Mouse (Mus musculus) cerebellum, adult 9-11 months (tissue): ENCODE results near the gene Itga3.

Experiments
- DNase-seq: peaks from one replicate; pipeline ENCODE4 v3.0.0; 2022

The Itga3 gene

GRCm38 (mm10) chr11:95095596-95095995, 19.0 kb upstream of the Itga3 start:
- DNase-seq = no peak

- no peak for DNase-seq
Measured at GRCm38 (mm10) chr11:95093077-95093476, 16.5 kb upstream of the Itga3 start.

- no peak for DNase-seq
Measured at GRCm38 (mm10) chr11:95088857-95089779, 12.5 kb upstream of the Itga3 start.

- DNase-seq = no peak
Measured at GRCm38 (mm10) chr11:95088286-95088685, 11.7 kb upstream of the Itga3 start.

- DNase-seq = no peak
Measured at GRCm38 (mm10) chr11:95087301-95088228, 11.0 kb upstream of the Itga3 start.

GRCm38 (mm10) chr11:95086229-95086628, 9.6 kb upstream of the Itga3 start:
- DNase-seq = no peak

GRCm38 (mm10) chr11:95085710-95086109, 9.1 kb upstream of the Itga3 start:
- no peak for DNase-seq

- DNase-seq = no peak
Measured at GRCm38 (mm10) chr11:95084811-95085382, 8.3 kb upstream of the Itga3 start.

GRCm38 (mm10) chr11:95084175-95084574, 7.6 kb upstream of the Itga3 start:
- DNase-seq = no peak

GRCm38 (mm10) chr11:95082896-95083295, 6.3 kb upstream of the Itga3 start:
- DNase-seq = no peak

GRCm38 (mm10) chr11:95080783-95081182, 4.2 kb upstream of the Itga3 start:
- no peak for DNase-seq

- DNase-seq = peak; percentile 44
Measured at GRCm38 (mm10) chr11:95079256-95079875, 2.8 kb upstream of the Itga3 start.

- no peak for DNase-seq
Measured at GRCm38 (mm10) chr11:95077956-95078355, 1.4 kb upstream of the Itga3 start.

- DNase-seq = peak; percentile 83
Measured at GRCm38 (mm10) chr11:95076041-95076535, 513 bp downstream of the Itga3 start.

- DNase-seq = peak; percentile 51
Measured at GRCm38 (mm10) chr11:95075197-95076040, 1.2 kb downstream of the Itga3 start.

- DNase-seq = peak; percentile 32
Measured at GRCm38 (mm10) chr11:95074694-95075093, 1.9 kb downstream of the Itga3 start.

GRCm38 (mm10) chr11:95073835-95074234, 2.8 kb downstream of the Itga3 start:
- no peak for DNase-seq

- DNase-seq = peak; percentile 91
Measured at GRCm38 (mm10) chr11:95072804-95073203, 3.8 kb downstream of the Itga3 start.

GRCm38 (mm10) chr11:95072136-95072535, 4.5 kb downstream of the Itga3 start:
- DNase-seq = peak; percentile 49

GRCm38 (mm10) chr11:95071266-95071665, 5.3 kb downstream of the Itga3 start:
- DNase-seq = peak; percentile 52
